Mouse (Mus musculus): ENCODE results near the gene Atp10a. TPM values are rescaled to one million over a fixed set of nuclear protein-coding genes. Genes with fewer than 3 reads are reported as not detected.

The Atp10a gene
- polyA plus RNA-seq, 1 experiment = 3.0 TPM

GRCm38 (mm10) chr7:58690069-58690923 lies 34.3 kb downstream of the Atp10a start:
- no peak overlapping the region for H3K4me2 ChIP-seq (ENCODE audit: low read depth)

GRCm38 (mm10) chr7:58690997-58691596 lies 35.1 kb downstream of the Atp10a start:
- Histone ChIP-seq H3K27me3 (ENCODE audit: control insufficient read depth, insufficient read depth, insufficient read length) (no peaks in the 10 kb centered on the region), H3K79me2 (ENCODE audit: control insufficient read depth, insufficient read depth) (no peaks in the 10 kb centered on the region), H3K36me3 (ENCODE audit: control insufficient read depth, insufficient read depth) (no peaks in the 10 kb centered on the region), H3K4me2 (ENCODE audit: low read depth) (no peak overlapping the region), H3K4me3 (no peak overlapping the region), H3ac (ENCODE audit: control insufficient read depth, insufficient read length) (no peak overlapping the region)
- TF ChIP-seq SRF (IDR thresholded peaks at IDR 0.05; ENCODE audit: control insufficient read depth, insufficient read length, low read depth) = no peak
- no peak for TF ChIP-seq MYOG (IDR thresholded peaks at IDR 0.05; ENCODE audit: control insufficient read depth in 1 of 3, insufficient read depth in 1 of 3, insufficient read length in 2 of 3, low read depth in 2 of 3)
- no peak for TF ChIP-seq TCF12 (IDR thresholded peaks at IDR 0.05; ENCODE audit: insufficient read depth, poor library complexity, severe bottlenecking)
- TF ChIP-seq TCF3 (IDR thresholded peaks at IDR 0.05; ENCODE audit: insufficient read length, low read depth) = no peak
- no peak for TF ChIP-seq REST (IDR thresholded peaks at IDR 0.05; ENCODE audit: insufficient read depth, insufficient read length)
- no peak for TF ChIP-seq MYOD1 (IDR thresholded peaks at IDR 0.05; ENCODE audit: control insufficient read depth in 1 of 3, insufficient read length in 2 of 3, low read depth in 2 of 3)
- no peak for TF ChIP-seq USF1 (IDR thresholded peaks at IDR 0.05; ENCODE audit: low read depth)
- TF ChIP-seq POLR2AphosphoS2 (IDR thresholded peaks at IDR 0.05; ENCODE audit: insufficient read length, low read depth) = no peak
- no peak for TF ChIP-seq POLR2A (IDR thresholded peaks at IDR 0.05; ENCODE audit: insufficient read length, low read depth)
- no peak for TF ChIP-seq E2F4 (IDR thresholded peaks at IDR 0.05; ENCODE audit: insufficient read depth)

More at GRCm38 (mm10) chr7:58690069-58690923, 34.3 kb downstream of the Atp10a start:
- Histone ChIP-seq H3K36me3 (ENCODE audit: control insufficient read depth, insufficient read depth) (no peaks in the 10 kb centered on the region), H3K27me3 (ENCODE audit: control insufficient read depth, insufficient read depth, insufficient read length) (no peaks in the 10 kb centered on the region), H3K4me3 (no peak overlapping the region), H3K79me2 (ENCODE audit: control insufficient read depth, insufficient read depth) (no peaks in the 10 kb centered on the region), H3ac (ENCODE audit: control insufficient read depth, insufficient read length) (no peak overlapping the region)
- TF ChIP-seq TCF3 (IDR thresholded peaks at IDR 0.05; ENCODE audit: insufficient read length, low read depth) = no peak
- TF ChIP-seq SRF (IDR thresholded peaks at IDR 0.05; ENCODE audit: control insufficient read depth, insufficient read length, low read depth) = no peak
- no peak for TF ChIP-seq TCF12 (IDR thresholded peaks at IDR 0.05; ENCODE audit: insufficient read depth, poor library complexity, severe bottlenecking)
- no peak for TF ChIP-seq USF1 (IDR thresholded peaks at IDR 0.05; ENCODE audit: low read depth)
- no peak for TF ChIP-seq POLR2A (IDR thresholded peaks at IDR 0.05; ENCODE audit: insufficient read length, low read depth)

- Histone ChIP-seq H3K4me2 (ENCODE audit: low read depth) (no peak overlapping the region), H3K27me3 (ENCODE audit: control insufficient read depth, insufficient read depth, insufficient read length) (no peaks in the 10 kb centered on the region), H3ac (ENCODE audit: control insufficient read depth, insufficient read length) (no peak overlapping the region), H3K4me3 (no peak overlapping the region), H3K79me2 (ENCODE audit: control insufficient read depth, insufficient read depth) (no peaks in the 10 kb centered on the region), H3K36me3 (ENCODE audit: control insufficient read depth, insufficient read depth) (no peaks in the 10 kb centered on the region)
- TF ChIP-seq POLR2AphosphoS2 (IDR thresholded peaks at IDR 0.05; ENCODE audit: insufficient read length, low read depth) (no peak), CEBPB (IDR thresholded peaks at IDR 0.05; ENCODE audit: insufficient read depth, poor library complexity, severe bottlenecking) (no peak), MAX (IDR thresholded peaks at IDR 0.05; ENCODE audit: low read depth) (no peak), MYOD1 (IDR thresholded peaks at IDR 0.05; ENCODE audit: control insufficient read depth in 1 of 3, insufficient read length in 2 of 3, low read depth in 2 of 3) (no peak), REST (IDR thresholded peaks at IDR 0.05; ENCODE audit: insufficient read depth, insufficient read length) (no peak), POLR2A (IDR thresholded peaks at IDR 0.05; ENCODE audit: insufficient read length, low read depth) (no peak), SRF (IDR thresholded peaks at IDR 0.05; ENCODE audit: control insufficient read depth, insufficient read length, low read depth) (no peak), TCF3 (IDR thresholded peaks at IDR 0.05; ENCODE audit: insufficient read length, low read depth) (no peak), E2F4 (IDR thresholded peaks at IDR 0.05; ENCODE audit: insufficient read depth) (no peak), TCF12 (IDR thresholded peaks at IDR 0.05; ENCODE audit: insufficient read depth, poor library complexity, severe bottlenecking) (no peak), USF1 (IDR thresholded peaks at IDR 0.05; ENCODE audit: low read depth) (no peak), MYOG (IDR thresholded peaks at IDR 0.05; ENCODE audit: control insufficient read depth in 1 of 3, insufficient read depth in 1 of 3, insufficient read length in 2 of 3, low read depth in 2 of 3) (no peak)
Measured at GRCm38 (mm10) chr7:58692704-58693103, 36.7 kb downstream of the Atp10a start.

- H3K27me3 ChIP-seq (ENCODE audit: control insufficient read depth, insufficient read depth, insufficient read length) = no peaks in the 10 kb centered on the region
- H3K4me3 ChIP-seq = no peak overlapping the region
- peaks cover 3% of the 10 kb centered on the region for H3K79me2 ChIP-seq (ENCODE audit: control insufficient read depth, insufficient read depth)
- no peak overlapping the region for H3ac ChIP-seq (ENCODE audit: control insufficient read depth, insufficient read length)
- no peak overlapping the region for H3K4me2 ChIP-seq (ENCODE audit: low read depth)
- no peaks in the 10 kb centered on the region for H3K36me3 ChIP-seq (ENCODE audit: control insufficient read depth, insufficient read depth)
- no peak for TF ChIP-seq E2F4 (IDR thresholded peaks at IDR 0.05; ENCODE audit: insufficient read depth)
- TF ChIP-seq POLR2A (IDR thresholded peaks at IDR 0.05; ENCODE audit: insufficient read length, low read depth) = no peak
- no peak for TF ChIP-seq TCF12 (IDR thresholded peaks at IDR 0.05; ENCODE audit: insufficient read depth, poor library complexity, severe bottlenecking)
- no peak for TF ChIP-seq TCF3 (IDR thresholded peaks at IDR 0.05; ENCODE audit: insufficient read length, low read depth)
- no peak for TF ChIP-seq MYOG (IDR thresholded peaks at IDR 0.05; ENCODE audit: control insufficient read depth in 1 of 3, insufficient read depth in 1 of 3, insufficient read length in 2 of 3, low read depth in 2 of 3)
- TF ChIP-seq USF1 (IDR thresholded peaks at IDR 0.05; ENCODE audit: low read depth) = no peak
- TF ChIP-seq MAX (IDR thresholded peaks at IDR 0.05; ENCODE audit: low read depth) = no peak
- TF ChIP-seq POLR2AphosphoS2 (IDR thresholded peaks at IDR 0.05; ENCODE audit: insufficient read length, low read depth) = no peak
- TF ChIP-seq MYOD1 (IDR thresholded peaks at IDR 0.05; ENCODE audit: control insufficient read depth in 1 of 3, insufficient read length in 2 of 3, low read depth in 2 of 3) = no peak
- TF ChIP-seq REST (IDR thresholded peaks at IDR 0.05; ENCODE audit: insufficient read depth, insufficient read length) = no peak
Measured at GRCm38 (mm10) chr7:58693342-58693741, 37.4 kb downstream of the Atp10a start.

Data from myocyte (in vitro differentiated cells).